Mouse (Mus musculus) midbrain, postnatal 0 days (tissue): ENCODE data around the gene Maip1. TPM values are rescaled to one million over a fixed set of nuclear protein-coding genes. Genes with fewer than 3 reads are reported as not detected.

ENCODE experiments used
- ATAC-seq: fragments of 200-750 bp; cut with Nextera tagmentation; 2 replicates; pipeline ENCODE4 v1.8.0; 2017; ENCODE audit warnings: moderate number of reproducible peaks, mild to moderate bottlenecking, moderate TSS enrichment, moderate library complexity; ENCODE audit not compliant: low FRiP score
- DNase-seq: peaks from one replicate; pipeline ENCODE4 v3.0.0-alpha.2; 2015; ENCODE audit warnings: low spot score
- H3K27ac ChIP-seq: fragments of 300-500 bp; sonication (generic); 2 replicates; pipeline ENCODE4 v1.5.1; 2014; ENCODE audit warnings: low read depth, mild to moderate bottlenecking, low read length, mixed read lengths
- H3K27me3 ChIP-seq: fragments of 300-500 bp; sonication (generic); 2 replicates; pipeline ENCODE4 v1.6.1; 2014; ENCODE audit warnings: low read length, control low read depth, mixed read lengths; ENCODE audit not compliant: insufficient read depth
- H3K36me3 ChIP-seq: fragments of 300-500 bp; sonication (generic); 2 replicates; pipeline ENCODE4 v1.6.1; 2014; ENCODE audit warnings: low read length, control low read depth, mixed read lengths; ENCODE audit not compliant: insufficient read depth
- H3K4me1 ChIP-seq: fragments of 300-500 bp; sonication (generic); 2 replicates; pipeline ENCODE4 v1.6.1; 2014; ENCODE audit warnings: mild to moderate bottlenecking, control low read depth, antibody characterized with exemption, low read length, mixed read lengths; ENCODE audit not compliant: insufficient read depth
- H3K4me2 ChIP-seq: fragments of 300-500 bp; sonication (generic); 2 replicates; pipeline ENCODE4 v1.6.1; 2014; ENCODE audit warnings: low read depth, mild to moderate bottlenecking, low read length, mixed read lengths; ENCODE audit not compliant: poor library complexity, severe bottlenecking
- H3K4me3 ChIP-seq: fragments of 300-500 bp; sonication (generic); 2 replicates; pipeline ENCODE4 v1.5.1; 2014; ENCODE audit warnings: low read depth, mild to moderate bottlenecking, low read length, moderate library complexity
- H3K9ac ChIP-seq: fragments of 300-500 bp; sonication (generic); replicated peaks from 2 replicates; pipeline ENCODE4 v1.6.1; 2014; ENCODE audit warnings: mild to moderate bottlenecking, low read length, moderate library complexity, mixed read lengths; ENCODE audit not compliant: poor library complexity, severe bottlenecking
- H3K9me3 ChIP-seq: fragments of 300-500 bp; sonication (generic); 2 replicates; pipeline ENCODE4 v1.6.1; 2016; ENCODE audit warnings: low read length, control low read depth
- CTCF ChIP-seq: IDR thresholded peaks from 2 replicates; pipeline ENCODE4 v1.5.1; 2016; ENCODE audit warnings: antibody characterized with exemption, mild to moderate bottlenecking
- WGBS: fragments of 180-500 bp; shearing (Covaris S2); extraction: QIAGEN DNeasy Blood & Tissue Kit; methylation state at CpG from one replicate; pipeline ENCODE4 v1.1.7; 2014; 5-methylcytosine and 5-hydroxymethylcytosine counted together
- polyA plus RNA-seq: library from polyadenylated mRNA; unstranded; fragments of >200 nt; fragmentation: Nextera tagmentation; extraction: Ambion mirVana; gene quantifications from 2 replicates; pipeline ENCODE4 v1.2.1, GENCODE M21; 2015
- total RNA-seq: library from RNA; depleted of rRNA; stranded (reverse); fragments of >200 nt; gene quantifications from 2 replicates; pipeline ENCODE4 v1.2.3, GENCODE M21; 2014

Gene Maip1
- total and polyA plus RNA-seq, 2 experiments from 2014 or later = 9.0 to 20.8 TPM

DNA sequence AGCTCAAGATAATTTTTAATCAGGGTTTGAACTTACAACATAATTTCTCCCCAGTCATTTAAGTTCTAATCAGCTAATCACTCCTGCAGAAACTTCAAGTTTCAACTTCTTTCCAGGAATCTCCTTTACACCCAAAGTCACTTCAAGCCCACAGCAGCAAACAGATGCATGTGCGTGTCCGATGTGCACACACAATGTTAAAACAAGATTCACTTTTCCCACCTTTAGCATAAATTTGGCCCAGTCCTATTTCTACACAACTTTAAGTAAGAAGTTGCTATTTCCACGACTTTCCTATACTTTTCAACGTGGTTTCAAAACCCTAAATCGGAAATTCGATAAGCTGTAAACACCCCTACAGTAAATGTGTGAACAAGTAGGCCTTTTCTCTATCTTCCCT lies 29.3 kb upstream of the Maip1 start:
- ATAC-seq (no peak), DNase-seq (no peak)
- 68% methylated on average over 6 of the region's 6 CpGs for WGBS
- Histone ChIP-seq H3K36me3 (no peaks in the 10 kb centered on the region), H3K27ac (no peak overlapping the region), H3K27me3 (no peaks in the 10 kb centered on the region), H3K4me2 (peak overlapping the region; percentile 55), H3K4me3 (peak overlapping the region; percentile 60; the same call in 1 of the 2 replicates), H3K9me3 (no peaks in the 10 kb centered on the region), H3K9ac (no peak overlapping the region), H3K4me1 (no peaks in the 10 kb centered on the region)
- no peak for TF ChIP-seq CTCF

DNA sequence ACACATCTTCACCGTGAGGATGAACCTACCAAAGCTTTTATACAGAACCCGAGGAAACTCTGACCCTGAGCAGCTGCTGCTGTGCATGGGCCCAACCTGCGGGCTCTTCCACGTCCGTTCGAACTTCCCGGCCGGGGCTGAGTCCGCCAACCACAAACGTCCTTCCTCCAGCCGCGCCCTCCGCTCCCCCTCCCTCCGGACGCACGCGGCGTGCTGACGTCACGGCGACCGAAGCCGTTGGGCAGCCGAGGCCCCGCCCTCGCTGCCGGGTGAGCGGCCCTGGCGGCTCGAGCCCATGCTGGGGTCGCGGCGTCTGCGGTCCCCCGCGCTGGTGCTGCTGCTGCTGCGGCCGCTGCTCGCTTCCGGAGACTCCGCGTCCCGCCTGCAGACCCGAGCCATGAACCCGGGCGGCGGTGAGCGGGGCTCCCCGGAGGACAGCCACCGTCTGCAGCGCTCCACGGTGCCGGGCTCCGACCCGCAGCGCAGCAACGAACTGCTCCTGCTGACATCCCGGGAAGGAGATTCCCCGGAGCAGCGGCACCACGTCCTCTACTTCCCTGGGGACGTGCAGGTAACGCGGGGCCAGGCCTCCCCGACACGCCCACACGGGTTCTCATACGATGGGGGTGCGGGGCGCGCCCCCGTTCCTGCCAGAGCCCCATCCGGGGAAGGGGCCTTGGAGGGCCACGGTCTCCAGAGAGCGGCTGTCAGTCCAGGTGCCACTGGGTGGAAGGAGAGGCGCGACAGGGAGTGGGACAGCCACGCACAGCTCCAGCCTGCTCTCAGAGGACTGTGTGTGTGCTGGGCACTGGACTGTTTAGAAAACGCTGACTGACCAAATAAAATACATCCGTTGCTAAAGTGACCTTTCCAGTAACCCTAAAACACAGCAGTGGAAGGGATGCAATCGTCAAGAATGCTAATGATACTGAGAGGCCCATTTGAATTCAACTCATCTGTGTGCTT lies 28.5 kb upstream of the Maip1 start, which contains the start of gene 1700066M21Rik:
TSS of gene 1700066M21Rik (plus strand) at position 245 of the 966 bp plus-strand sequence.
- no peaks in the 10 kb centered on the region for H3K9me3 ChIP-seq
- no peak for TF ChIP-seq CTCF
- no peaks in the 10 kb centered on the region for H3K27me3 ChIP-seq
- DNase-seq (peak; percentile 92), ATAC-seq (peak; percentile 98)
- H3K9ac ChIP-seq = peak within 1 kb of the TSS; percentile 69
- WGBS = 1% methylated on average over 77 of the region's 81 CpGs
- H3K4me1 ChIP-seq = no peaks in the 10 kb centered on the region
- H3K36me3 ChIP-seq = no peaks in the 10 kb centered on the region
- H3K4me3 ChIP-seq = peak within 1 kb of the TSS; percentile 60
- peak within 1 kb of the TSS; percentile 55 for H3K4me2 ChIP-seq
- peak within 1 kb of the TSS; percentile 75 for H3K27ac ChIP-seq

DNA sequence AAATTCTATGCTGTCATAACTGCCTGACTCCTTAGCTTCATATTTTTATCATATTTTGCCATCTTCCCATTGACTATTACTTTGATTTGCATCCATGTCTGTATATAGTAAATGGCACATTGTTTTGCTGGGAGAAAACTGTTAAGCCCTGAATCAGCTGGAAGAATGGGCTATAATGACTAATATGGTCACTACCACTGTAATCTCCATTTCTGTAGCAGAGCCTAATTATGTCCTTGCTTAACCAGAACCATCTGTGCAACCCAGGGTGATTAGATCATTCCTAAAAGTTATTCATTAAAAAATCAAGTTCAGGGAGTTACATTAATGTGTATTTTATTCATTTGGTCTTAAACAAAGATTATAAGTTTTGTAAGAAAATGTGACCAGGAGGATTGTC lies 19.6 kb upstream of the Maip1 start:
- Histone ChIP-seq H3K4me3 (no peak overlapping the region), H3K9ac (no peak overlapping the region), H3K36me3 (peaks cover 3% of the 10 kb centered on the region; the same call in 1 of the 2 replicates), H3K9me3 (no peaks in the 10 kb centered on the region), H3K4me2 (no peak overlapping the region), H3K4me1 (no peaks in the 10 kb centered on the region), H3K27ac (no peak overlapping the region), H3K27me3 (no peaks in the 10 kb centered on the region)
- TF ChIP-seq CTCF = no peak
- DNase-seq (no peak), ATAC-seq (no peak)

DNA sequence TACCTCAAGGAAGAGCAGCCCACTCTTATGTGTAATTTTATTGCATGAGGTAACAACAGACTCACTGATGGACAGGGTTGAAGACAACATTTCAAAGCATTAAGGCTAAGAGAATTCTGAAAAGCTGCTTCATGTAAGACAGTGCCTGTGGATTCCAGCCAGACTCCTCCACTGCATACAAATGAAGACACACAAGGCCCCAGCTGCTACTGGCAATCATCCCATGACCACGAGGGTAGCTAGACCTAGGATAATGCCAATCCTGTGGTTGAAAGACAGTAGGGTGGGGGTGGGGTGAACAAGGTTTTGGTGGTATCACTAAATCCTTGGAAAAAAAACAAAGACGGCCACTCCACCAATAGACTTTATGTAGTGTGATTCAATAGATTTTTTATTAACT lies 18.3 kb upstream of the Maip1 start:
- no peak overlapping the region for H3K9ac ChIP-seq

DNA sequence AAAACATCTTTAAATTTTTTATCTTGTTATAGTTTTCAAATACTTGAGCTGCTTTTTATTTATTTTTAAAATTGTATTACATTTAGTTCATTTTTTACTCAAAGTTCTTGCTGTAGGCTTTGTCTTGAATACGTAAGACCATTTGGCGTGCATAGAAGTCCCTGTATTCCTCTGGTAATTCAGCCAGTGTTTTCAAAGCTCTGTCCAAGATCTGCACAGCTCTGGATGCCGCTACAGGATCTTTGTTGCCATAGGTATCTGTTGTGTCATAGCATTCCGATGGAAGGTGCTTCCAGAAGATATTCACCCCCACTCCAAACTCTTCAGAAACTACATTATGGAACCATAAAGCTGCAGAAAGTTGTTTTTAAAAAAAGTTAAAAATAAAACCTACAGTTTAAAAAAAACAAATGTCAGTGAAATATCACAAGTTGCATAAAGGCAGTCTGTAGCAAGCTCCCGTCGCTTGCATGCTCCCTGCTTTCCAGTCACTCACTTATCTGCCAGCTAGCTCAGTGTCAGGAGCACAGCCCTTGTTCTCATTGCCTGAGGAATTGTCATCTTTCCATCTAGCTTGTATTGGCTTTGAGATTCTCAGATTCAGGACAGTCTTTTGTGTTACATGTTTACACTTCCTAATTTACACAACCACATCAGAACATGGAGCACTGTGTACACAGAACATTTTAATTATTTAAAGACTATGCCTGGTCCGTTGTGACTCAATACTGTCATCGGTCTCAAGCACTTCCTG lies 17.5 kb upstream of the Maip1 start:
- TF ChIP-seq CTCF = no peak
- no peak overlapping the region for H3K27ac ChIP-seq

More for the DNA sequence above, 18.3 kb upstream of the Maip1 start:
- no peak for TF ChIP-seq CTCF
- Histone ChIP-seq H3K4me1 (no peaks in the 10 kb centered on the region), H3K27me3 (no peaks in the 10 kb centered on the region), H3K4me2 (no peak overlapping the region), H3K9me3 (no peaks in the 10 kb centered on the region), H3K36me3 (peaks cover 6% of the 10 kb centered on the region; the same call in 1 of the 2 replicates), H3K27ac (no peak overlapping the region; the same call in 1 of the 2 replicates), H3K4me3 (no peak overlapping the region)
- DNase-seq = peak; percentile 92
- 31% methylated on average over 2 of the region's 2 CpGs for WGBS
- ATAC-seq = peak; percentile 84

More for the DNA sequence above, 17.5 kb upstream of the Maip1 start:
- H3K4me1 ChIP-seq = no peaks in the 10 kb centered on the region
- H3K4me3 ChIP-seq = no peak overlapping the region
- H3K36me3 ChIP-seq = peaks cover 13% of the 10 kb centered on the region; the same call in 1 of the 2 replicates
- no peak overlapping the region for H3K4me2 ChIP-seq
- no peaks in the 10 kb centered on the region for H3K27me3 ChIP-seq
- no peaks in the 10 kb centered on the region for H3K9me3 ChIP-seq
- ATAC-seq = no peak
- 79% methylated on average over 8 of the region's 8 CpGs for WGBS
- no peak overlapping the region for H3K9ac ChIP-seq
- DNase-seq = no peak
